Mouse (Mus musculus): Measurements from ENCODE around the gene Ndufb10. TPM values are rescaled to one million over a fixed set of nuclear protein-coding genes. Genes with fewer than 3 reads are reported as not detected.

Ndufb10 gene
- polyA plus RNA-seq, 1 experiment from 2014 or later, result 217 TPM

DNA sequence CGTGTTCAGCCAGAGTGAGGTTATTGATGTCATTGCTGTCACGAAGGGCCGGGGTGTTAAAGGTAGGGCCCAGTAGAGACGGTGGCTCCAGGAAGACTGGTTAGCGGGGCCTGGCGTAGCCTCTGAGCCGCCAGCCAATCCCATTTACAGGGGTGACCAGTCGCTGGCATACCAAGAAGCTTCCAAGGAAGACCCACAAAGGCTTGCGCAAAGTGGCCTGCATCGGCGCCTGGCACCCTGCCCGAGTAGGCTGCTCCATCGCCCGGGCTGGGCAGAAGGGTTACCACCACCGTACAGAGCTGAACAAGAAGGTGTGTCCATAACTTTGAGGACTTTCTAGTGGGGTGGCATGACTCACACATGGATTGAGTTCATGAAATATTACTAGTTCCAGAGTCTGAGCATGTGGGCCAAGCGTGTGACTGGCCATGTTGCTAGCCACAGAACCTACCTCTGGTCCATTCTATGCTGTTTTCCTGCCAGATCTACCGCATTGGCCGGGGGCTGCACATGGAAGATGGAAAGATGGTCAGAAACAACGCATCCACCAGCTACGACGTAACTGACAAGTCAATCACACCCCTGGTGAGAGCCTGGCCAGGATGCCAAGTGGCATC is 9.3 kb upstream of the Ndufb10 start:
- WGBS, result 90% methylated on average over 21 of the region's 21 CpGs

DNA sequence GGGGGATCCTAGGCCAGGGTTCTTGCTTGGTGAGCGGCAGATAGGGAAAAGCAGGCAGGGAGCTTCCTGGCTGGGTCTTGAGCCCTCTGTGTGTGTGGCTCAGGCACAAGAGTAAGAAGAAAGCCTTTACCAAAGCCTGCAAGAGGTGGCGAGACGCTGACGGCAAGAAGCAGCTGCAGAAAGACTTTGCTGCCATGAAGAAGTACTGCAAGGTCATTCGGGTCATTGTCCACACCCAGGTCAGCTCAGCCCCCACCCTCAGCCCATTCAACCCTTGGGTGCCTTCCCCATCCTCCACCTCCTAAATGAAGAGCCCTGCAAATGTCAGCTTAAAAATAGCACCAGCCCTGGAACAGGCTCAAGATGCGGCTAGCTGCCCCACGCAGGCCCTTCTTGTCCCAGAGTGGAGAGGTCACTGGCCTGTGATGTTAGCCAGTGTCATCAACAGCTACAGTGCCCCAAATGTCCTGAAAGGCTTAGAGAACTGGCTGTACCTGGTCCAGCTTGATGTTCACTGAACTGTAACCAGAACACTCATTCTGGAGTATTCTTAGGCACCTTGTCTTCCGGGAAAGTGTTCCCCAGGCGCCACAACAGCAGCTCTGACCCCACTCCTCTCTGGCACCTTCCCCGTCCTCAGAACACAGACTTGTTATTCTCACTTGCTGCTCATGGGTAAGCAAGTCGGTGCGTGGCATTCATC is 8.1 kb upstream of the Ndufb10 start:
- ATAC-seq (ENCODE audit: insufficient number of reproducible peaks, insufficient read depth, low FRiP score, low TSS enrichment, low read depth), result no peak
- Histone ChIP-seq H3K9me3 (no peaks in the 10 kb centered on the region), H3K4me3 (replicated peaks) (no peak overlapping the region), H3K27me3 (peaks cover 14% of the 10 kb centered on the region; the same call in 1 of the 2 replicates), H3K27ac (no peak overlapping the region), H3K4me2 (no peak overlapping the region), H3K9ac (replicated peaks) (no peak overlapping the region), H3K4me1 (replicated peaks) (peaks cover 6% of the 10 kb centered on the region), H3K36me3 (no peaks in the 10 kb centered on the region)
- WGBS, result 79% methylated on average over 12 of the region's 12 CpGs

More for the DNA sequence above, 9.3 kb upstream of the Ndufb10 start:
- no peak for ATAC-seq (ENCODE audit: insufficient number of reproducible peaks, insufficient read depth, low FRiP score, low TSS enrichment, low read depth)
- H3K4me1 ChIP-seq (replicated peaks), result peaks cover 10% of the 10 kb centered on the region
- H3K36me3 ChIP-seq, result no peaks in the 10 kb centered on the region
- no peak overlapping the region for H3K27ac ChIP-seq
- H3K4me3 ChIP-seq (replicated peaks), result no peak overlapping the region
- peak overlapping the region; percentile 34; the same call in 1 of the 2 replicates for H3K9ac ChIP-seq (replicated peaks)
- H3K4me2 ChIP-seq, result no peak overlapping the region
- H3K27me3 ChIP-seq, result peaks cover 13% of the 10 kb centered on the region; the same call in 1 of the 2 replicates
- no peaks in the 10 kb centered on the region for H3K9me3 ChIP-seq

DNA sequence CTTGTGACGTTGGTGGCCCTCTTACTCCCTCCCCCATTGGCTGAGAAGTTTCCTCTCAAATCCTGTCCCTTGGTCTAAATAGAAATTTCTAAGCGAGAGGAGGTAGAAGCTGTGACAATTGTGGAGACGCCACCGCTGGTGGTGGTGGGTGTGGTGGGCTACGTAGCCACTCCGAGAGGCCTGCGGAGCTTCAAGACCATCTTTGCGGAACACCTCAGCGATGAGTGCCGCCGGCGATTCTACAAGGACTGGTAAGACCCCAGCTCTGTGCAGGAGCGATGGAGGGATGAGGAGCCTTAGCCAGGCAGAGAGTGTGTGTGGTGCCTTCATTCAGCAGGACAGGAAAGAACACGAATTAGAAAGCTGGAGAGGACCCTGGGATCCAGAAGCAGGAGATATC is 6.5 kb upstream of the Ndufb10 start:
- Histone ChIP-seq H3K36me3 (no peaks in the 10 kb centered on the region), H3K4me1 (replicated peaks) (no peaks in the 10 kb centered on the region), H3K4me3 (replicated peaks) (no peak overlapping the region), H3K4me2 (no peak overlapping the region), H3K9ac (replicated peaks) (no peak overlapping the region), H3K9me3 (no peaks in the 10 kb centered on the region), H3K27me3 (peaks cover 14% of the 10 kb centered on the region; the same call in 1 of the 2 replicates), H3K27ac (no peak overlapping the region)
- ATAC-seq (ENCODE audit: insufficient number of reproducible peaks, insufficient read depth, low FRiP score, low TSS enrichment, low read depth), result no peak
- WGBS, result 81% methylated on average over 14 of the region's 14 CpGs

DNA sequence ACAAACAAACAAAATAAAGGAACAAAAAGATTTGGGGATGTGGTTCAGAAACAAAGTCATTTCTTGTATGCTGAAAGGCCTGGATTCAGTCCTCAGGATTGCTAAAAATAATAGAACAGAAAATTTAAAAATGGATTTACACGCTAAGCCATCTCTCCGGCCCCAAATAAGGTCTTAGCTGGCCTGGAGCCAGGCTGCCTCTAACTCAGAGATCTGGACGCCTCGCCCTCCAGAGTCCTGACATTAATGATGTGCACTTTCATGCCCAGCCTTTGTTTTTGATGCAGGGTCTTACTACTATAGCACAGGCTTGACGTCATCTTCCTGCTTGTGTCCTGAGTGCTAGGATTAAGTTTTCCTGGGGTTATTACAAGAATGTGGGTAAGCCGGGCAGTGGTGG is 4.8 kb upstream of the Ndufb10 start:
- Histone ChIP-seq H3K4me2 (no peak overlapping the region), H3K36me3 (no peaks in the 10 kb centered on the region), H3K9ac (replicated peaks) (no peak overlapping the region), H3K27me3 (peaks cover 14% of the 10 kb centered on the region; the same call in 1 of the 2 replicates), H3K27ac (no peak overlapping the region), H3K9me3 (no peaks in the 10 kb centered on the region), H3K4me3 (replicated peaks) (no peak overlapping the region), H3K4me1 (replicated peaks) (no peaks in the 10 kb centered on the region)
- no peak for ATAC-seq (ENCODE audit: insufficient number of reproducible peaks, insufficient read depth, low FRiP score, low TSS enrichment, low read depth)
- WGBS, result 83% methylated on average over 6 of the region's 6 CpGs

DNA sequence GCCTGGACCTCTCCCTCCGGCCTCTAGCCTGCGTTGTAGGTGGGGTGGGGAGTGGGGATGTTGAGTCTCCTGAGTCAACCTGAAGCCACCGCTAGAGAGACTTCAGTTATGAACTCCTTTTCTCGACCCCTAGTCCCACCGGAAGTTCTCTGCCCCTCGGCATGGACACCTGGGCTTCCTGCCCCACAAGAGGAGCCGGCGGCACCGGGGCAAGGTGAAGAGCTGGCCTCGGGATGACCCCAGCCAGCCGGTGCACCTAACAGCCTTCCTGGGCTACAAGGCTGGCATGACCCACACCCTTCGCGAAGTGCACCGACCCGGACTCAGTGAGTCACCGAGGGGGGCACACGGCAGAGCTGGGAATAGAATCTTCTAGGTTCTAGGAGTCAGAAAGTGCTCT is 3.9 kb upstream of the Ndufb10 start:
- no peak for ATAC-seq (ENCODE audit: insufficient number of reproducible peaks, insufficient read depth, low FRiP score, low TSS enrichment, low read depth)
- Histone ChIP-seq H3K4me3 (replicated peaks) (no peak overlapping the region), H3K4me2 (no peak overlapping the region), H3K9ac (replicated peaks) (no peak overlapping the region; the same call in 1 of the 2 replicates), H3K9me3 (no peaks in the 10 kb centered on the region), H3K4me1 (replicated peaks) (peaks cover 5% of the 10 kb centered on the region), H3K36me3 (no peaks in the 10 kb centered on the region), H3K27ac (no peak overlapping the region), H3K27me3 (peaks cover 14% of the 10 kb centered on the region; the same call in 1 of the 2 replicates)
- 69% methylated on average over 17 of the region's 17 CpGs for WGBS

DNA sequence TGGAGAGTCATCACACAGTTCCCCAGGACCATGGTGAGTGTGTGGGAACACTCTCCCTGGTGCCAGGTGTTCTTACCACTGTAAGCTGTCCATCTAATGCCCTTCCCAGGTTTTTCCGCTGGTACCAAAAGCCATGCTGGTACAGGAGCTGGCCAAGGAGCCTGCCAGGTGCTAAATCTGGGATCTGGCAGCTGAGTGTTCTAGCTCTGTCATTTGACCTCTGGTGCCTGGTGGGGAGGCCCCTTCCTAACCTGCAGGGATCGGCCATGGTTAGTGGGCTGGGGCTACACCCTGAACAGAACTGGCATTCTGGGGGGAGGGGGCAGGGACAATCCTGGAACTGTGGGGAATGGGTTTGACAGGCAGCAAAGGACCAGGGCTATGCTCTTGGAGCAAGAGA is 3.3 kb upstream of the Ndufb10 start, which contains the start of gene Rpl3l:
Rpl3l (plus strand) TSS at position 203 of the 400 bp plus-strand sequence.
- no peak within 1 kb of the TSS for H3K4me3 ChIP-seq (replicated peaks)
- H3K4me1 ChIP-seq (replicated peaks), result peaks cover 10% of the 10 kb centered on the region
- no peak within 1 kb of the TSS for H3K4me2 ChIP-seq
- 58% methylated on average over 2 of the region's 2 CpGs for WGBS
- H3K9ac ChIP-seq (replicated peaks), result no peak within 1 kb of the TSS; the same call in 1 of the 2 replicates
- H3K9me3 ChIP-seq, result no peaks in the 10 kb centered on the region
- peaks cover 14% of the 10 kb centered on the region; the same call in 1 of the 2 replicates for H3K27me3 ChIP-seq
- H3K36me3 ChIP-seq, result peaks cover under 1% of the 10 kb centered on the region
- H3K27ac ChIP-seq, result no peak within 1 kb of the TSS
- ATAC-seq (ENCODE audit: insufficient number of reproducible peaks, insufficient read depth, low FRiP score, low TSS enrichment, low read depth), result no peak

DNA sequence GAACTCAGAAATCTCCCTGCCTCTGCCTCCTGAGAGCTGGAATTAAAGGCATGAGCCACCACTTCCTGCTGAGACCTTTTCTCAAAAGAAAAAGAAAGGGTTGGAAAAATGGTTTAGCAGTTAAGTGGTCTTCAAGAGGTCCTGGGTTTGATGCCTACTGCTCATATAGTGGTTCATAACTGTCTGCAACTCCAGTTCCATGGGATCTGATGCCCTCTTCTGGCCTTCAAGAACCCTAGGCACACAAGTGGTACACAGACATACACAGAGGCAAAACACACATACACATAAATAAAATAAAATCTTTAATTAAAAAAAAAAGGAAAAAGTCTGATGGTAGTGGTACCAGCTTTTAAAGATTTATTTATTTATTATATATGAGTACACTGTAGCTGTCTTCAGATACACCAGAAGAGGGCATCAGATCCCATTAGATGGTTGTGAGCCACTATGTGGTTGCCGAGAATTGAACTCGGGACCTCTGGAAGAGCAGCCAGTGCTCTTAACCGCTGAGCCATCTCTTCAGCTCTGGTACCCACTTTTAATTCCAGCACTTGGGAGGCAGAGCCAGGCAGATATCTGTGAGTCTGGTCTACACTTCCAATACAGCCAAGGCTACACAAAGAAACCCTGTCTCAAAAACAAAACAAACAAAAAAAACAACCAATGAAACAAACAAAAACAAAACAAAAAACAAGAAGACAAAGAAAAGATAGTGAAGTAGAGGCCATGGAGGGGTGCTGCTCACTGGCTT is 1.5 kb upstream of the Ndufb10 start:
- WGBS, result 71% methylated on average over 3 of the region's 3 CpGs
- H3K4me3 ChIP-seq (replicated peaks), result no peak overlapping the region
- H3K4me1 ChIP-seq (replicated peaks), result peaks cover 26% of the 10 kb centered on the region
- no peak overlapping the region for H3K9ac ChIP-seq (replicated peaks)
- peaks cover 3% of the 10 kb centered on the region; the same call in 1 of the 2 replicates for H3K27me3 ChIP-seq
- ATAC-seq (ENCODE audit: insufficient number of reproducible peaks, insufficient read depth, low FRiP score, low TSS enrichment, low read depth), result no peak
- no peak overlapping the region for H3K27ac ChIP-seq
- no peak overlapping the region for H3K4me2 ChIP-seq
- peaks cover 16% of the 10 kb centered on the region for H3K36me3 ChIP-seq
- H3K9me3 ChIP-seq, result no peaks in the 10 kb centered on the region

DNA sequence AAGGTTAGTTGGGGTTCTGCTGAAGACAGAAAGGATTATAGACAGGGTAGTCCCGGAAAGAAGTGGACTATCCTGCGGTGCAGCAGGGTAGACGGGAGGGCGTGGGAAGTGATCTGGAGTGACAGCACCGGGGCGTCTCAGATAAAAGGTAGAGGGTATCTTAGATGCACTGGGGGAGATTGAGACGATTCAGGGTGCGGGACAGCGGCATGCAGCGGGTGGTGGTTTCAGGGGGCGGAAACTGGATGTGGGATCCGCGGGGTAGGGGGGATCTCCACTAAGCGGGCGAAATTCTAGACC is 447 bp downstream of the Ndufb10 start:
- ATAC-seq (ENCODE audit: insufficient number of reproducible peaks, insufficient read depth, low FRiP score, low TSS enrichment, low read depth), result no peak

DNA sequence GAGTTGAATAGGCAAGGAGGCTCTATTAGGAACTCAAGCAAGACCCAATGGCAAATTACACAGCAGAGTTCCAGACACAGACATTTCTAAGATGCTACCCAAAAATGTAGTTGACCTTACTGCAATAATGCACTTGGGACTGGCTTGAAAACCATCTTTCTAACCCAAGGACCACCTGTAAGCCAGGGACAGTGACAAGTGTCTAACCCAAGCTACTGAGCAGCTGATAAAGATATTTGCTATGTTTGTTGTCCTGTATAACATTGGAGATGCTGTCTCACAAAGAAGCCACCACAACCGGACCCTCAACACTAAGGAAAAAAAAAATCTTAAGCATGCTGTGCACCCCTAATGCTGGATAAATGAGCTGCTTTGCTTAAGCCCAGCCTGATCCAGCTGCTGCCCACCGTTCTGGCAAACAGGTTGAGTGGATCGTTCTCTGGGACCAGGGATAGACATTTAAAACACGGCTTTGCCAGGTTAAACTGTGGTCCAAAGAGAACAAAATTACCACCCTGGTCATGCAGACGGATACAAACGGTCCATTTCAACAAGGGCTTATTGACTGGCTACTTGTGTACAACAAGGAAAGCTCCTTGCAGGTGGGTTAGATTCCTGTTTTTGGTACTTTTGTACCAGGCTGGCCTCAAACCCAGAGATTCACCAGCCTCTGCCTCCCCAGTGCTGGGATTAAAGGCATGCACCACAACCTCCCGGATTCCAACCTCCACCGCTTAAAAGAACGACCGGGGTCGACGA is 977 bp downstream of the Ndufb10 start:
- peak overlapping the region; percentile 81 for H3K4me3 ChIP-seq (replicated peaks)
- 5% methylated on average over 12 of the region's 12 CpGs for WGBS
- H3K27ac ChIP-seq, result peak overlapping the region; percentile 80; the same call in 1 of the 2 replicates
- peak overlapping the region; percentile 82 for H3K4me2 ChIP-seq
- H3K27me3 ChIP-seq, result no peaks in the 10 kb centered on the region
- no peak for ATAC-seq (ENCODE audit: insufficient number of reproducible peaks, insufficient read depth, low FRiP score, low TSS enrichment, low read depth)
- peaks cover 24% of the 10 kb centered on the region for H3K36me3 ChIP-seq
- no peaks in the 10 kb centered on the region for H3K9me3 ChIP-seq
- peak overlapping the region; percentile 88 for H3K9ac ChIP-seq (replicated peaks)
- peaks cover 32% of the 10 kb centered on the region for H3K4me1 ChIP-seq (replicated peaks)

More for the DNA sequence above, 447 bp downstream of the Ndufb10 start:
- H3K4me1 ChIP-seq (replicated peaks), result peaks cover 28% of the 10 kb centered on the region
- H3K27ac ChIP-seq, result peak overlapping the region; percentile 80
- peak overlapping the region; percentile 88 for H3K9ac ChIP-seq (replicated peaks)
- peaks cover 3% of the 10 kb centered on the region; the same call in 1 of the 2 replicates for H3K27me3 ChIP-seq
- H3K36me3 ChIP-seq, result peaks cover 18% of the 10 kb centered on the region
- peak overlapping the region; percentile 81 for H3K4me3 ChIP-seq (replicated peaks)
- peak overlapping the region; percentile 82 for H3K4me2 ChIP-seq
- H3K9me3 ChIP-seq, result no peaks in the 10 kb centered on the region
- under 1% methylated on average over 15 of the region's 15 CpGs for WGBS

DNA sequence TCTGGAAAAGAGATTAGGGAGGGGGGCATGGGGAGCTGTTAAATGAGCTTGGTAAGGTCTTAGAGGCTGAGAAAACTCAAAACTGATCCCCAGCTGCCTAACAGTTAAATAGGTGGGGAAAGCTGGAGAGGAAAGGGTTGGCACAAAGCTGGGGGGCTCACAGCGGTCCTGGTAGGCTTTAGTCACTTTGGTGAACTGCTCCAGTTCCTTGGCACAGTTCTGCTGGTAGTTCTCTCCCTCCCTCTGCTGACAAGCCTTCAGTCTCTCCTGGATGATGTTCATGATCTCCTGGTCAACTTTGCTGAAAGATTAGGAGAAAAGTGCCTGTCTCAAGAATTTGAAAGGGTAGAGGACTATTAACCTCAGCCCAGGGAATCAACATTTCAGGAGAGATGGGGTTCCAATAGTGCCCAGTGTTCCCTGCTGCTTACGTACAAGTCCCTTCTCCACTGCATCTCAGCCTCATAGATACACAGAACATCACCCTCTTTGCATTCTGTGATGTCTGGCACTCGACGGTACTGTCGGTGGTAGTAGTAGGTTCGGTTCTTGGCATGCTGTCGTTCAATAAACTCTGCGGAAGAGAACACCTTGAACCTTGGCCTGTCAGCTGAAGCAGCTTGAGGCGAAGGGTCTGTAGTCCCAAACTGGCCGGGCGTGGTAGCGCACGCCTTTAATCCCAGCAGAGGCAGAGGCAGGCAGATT is 1.9 kb downstream of the Ndufb10 start:
- Histone ChIP-seq H3K36me3 (peaks cover 33% of the 10 kb centered on the region), H3K9me3 (no peaks in the 10 kb centered on the region), H3K27ac (no peak overlapping the region), H3K4me3 (replicated peaks) (0 out of 2 replicates have a peak overlapping the region, but pooled peaks have one; percentile 8), H3K4me2 (peak overlapping the region; percentile 82), H3K4me1 (replicated peaks) (peaks cover 32% of the 10 kb centered on the region), H3K9ac (replicated peaks) (0 out of 2 replicates have a peak overlapping the region, but pooled peaks have one; percentile 19), H3K27me3 (no peaks in the 10 kb centered on the region)
- WGBS, result 34% methylated on average over 13 of the region's 13 CpGs
- no peak for ATAC-seq (ENCODE audit: insufficient number of reproducible peaks, insufficient read depth, low FRiP score, low TSS enrichment, low read depth)
